Mouse (Mus musculus) kidney, embryonic 14.5 days (tissue): ENCODE results near the gene Acmsd. TPM values are rescaled to one million over a fixed set of nuclear protein-coding genes. Genes with fewer than 3 reads are reported as not detected.
"Not testable (repeated sequence)": the region's sequence is repeated elsewhere in the genome, so short reads cannot be mapped to it uniquely, and the experiment has no call there.

Experiments
- ATAC-seq: fragments of 200-750 bp; cut with Nextera tagmentation; 2 replicates; pipeline ENCODE4 v1.8.0; 2017; ENCODE audit warnings: moderate number of reproducible peaks, mild to moderate bottlenecking, moderate TSS enrichment, moderate library complexity; ENCODE audit not compliant: low FRiP score, low TSS enrichment
- H3K27ac ChIP-seq: fragments of 300-500 bp; sonication (generic); 2 replicates; pipeline ENCODE4 v1.5.1; 2014; ENCODE audit warnings: low read depth, mild to moderate bottlenecking, low read length, moderate library complexity, mixed read lengths
- H3K27me3 ChIP-seq: fragments of 300-500 bp; sonication (generic); 2 replicates; pipeline ENCODE4 v1.6.1; 2014; ENCODE audit warnings: mild to moderate bottlenecking, low read length; ENCODE audit not compliant: control insufficient read depth, insufficient read depth
- H3K36me3 ChIP-seq: fragments of 300-500 bp; sonication (generic); 2 replicates; pipeline ENCODE4 v1.6.1; 2014; ENCODE audit warnings: low read length, mixed read lengths; ENCODE audit not compliant: control insufficient read depth, insufficient read depth
- H3K4me1 ChIP-seq: fragments of 300-500 bp; sonication (generic); 2 replicates; pipeline ENCODE4 v1.6.1; 2014; ENCODE audit warnings: low read length, mixed read lengths; ENCODE audit not compliant: control insufficient read depth, insufficient read depth
- H3K4me2 ChIP-seq: fragments of 300-500 bp; sonication (generic); replicated peaks from 2 replicates; pipeline ENCODE4 v1.6.1; 2014; ENCODE audit warnings: low read depth, mild to moderate bottlenecking, low read length
- H3K4me3 ChIP-seq: fragments of 300-500 bp; sonication (generic); 2 replicates; pipeline ENCODE4 v1.5.1; 2014; ENCODE audit warnings: mild to moderate bottlenecking, low read length
- H3K9ac ChIP-seq: fragments of 300-500 bp; sonication (generic); 2 replicates; pipeline ENCODE4 v1.6.1; 2014; ENCODE audit warnings: low read depth, mild to moderate bottlenecking, low read length, moderate library complexity
- H3K9me3 ChIP-seq: fragments of 300-500 bp; sonication (generic); 2 replicates; pipeline ENCODE4 v1.6.1; 2016; ENCODE audit warnings: low read length; ENCODE audit not compliant: control insufficient read depth
- WGBS: fragments of 180-500 bp; shearing (Covaris S2); extraction: QIAGEN DNeasy Blood & Tissue Kit; methylation state at CpG from one replicate; pipeline ENCODE4 v1.1.7; 2014; 5-methylcytosine and 5-hydroxymethylcytosine counted together
- polyA plus RNA-seq: library from polyadenylated mRNA; unstranded; fragments of >200 nt; fragmentation: Nextera tagmentation; extraction: Ambion mirVana; gene quantifications from 2 replicates; pipeline ENCODE4 v1.2.1, GENCODE M21; 2014

Acmsd gene
- polyA plus RNA-seq, 1 experiment from 2014 or later, result not detected

- H3K36me3 ChIP-seq, result no peaks in the 10 kb centered on the region
- no peak overlapping the region for H3K9ac ChIP-seq
- ATAC-seq, result no peak
- H3K27ac ChIP-seq, result no peak overlapping the region
- 94% methylated on average over 3 of the region's 3 CpGs for WGBS
- no peak overlapping the region for H3K4me3 ChIP-seq
- peaks cover 7% of the 10 kb centered on the region; the same call in 1 of the 2 replicates for H3K9me3 ChIP-seq
- H3K27me3 ChIP-seq, result no peaks in the 10 kb centered on the region
- H3K4me1 ChIP-seq, result no peaks in the 10 kb centered on the region
- H3K4me2 ChIP-seq, result no peak overlapping the region
Measured at GRCm38 (mm10) chr1:127732435-127732834, 3.2 kb downstream of the Acmsd start.

- H3K27ac ChIP-seq, result no peak overlapping the region
- H3K27me3 ChIP-seq, result no peaks in the 10 kb centered on the region
- no peak overlapping the region for H3K4me3 ChIP-seq
- WGBS, result 69% methylated on average over 3 of the region's 3 CpGs
- peaks cover 7% of the 10 kb centered on the region; the same call in 1 of the 2 replicates for H3K9me3 ChIP-seq
- H3K36me3 ChIP-seq, result no peaks in the 10 kb centered on the region
- no peak overlapping the region for H3K9ac ChIP-seq
- ATAC-seq, result no peak
- H3K4me2 ChIP-seq, result no peak overlapping the region
- no peaks in the 10 kb centered on the region for H3K4me1 ChIP-seq
Measured at GRCm38 (mm10) chr1:127732841-127733240, 3.6 kb downstream of the Acmsd start.

DNA sequence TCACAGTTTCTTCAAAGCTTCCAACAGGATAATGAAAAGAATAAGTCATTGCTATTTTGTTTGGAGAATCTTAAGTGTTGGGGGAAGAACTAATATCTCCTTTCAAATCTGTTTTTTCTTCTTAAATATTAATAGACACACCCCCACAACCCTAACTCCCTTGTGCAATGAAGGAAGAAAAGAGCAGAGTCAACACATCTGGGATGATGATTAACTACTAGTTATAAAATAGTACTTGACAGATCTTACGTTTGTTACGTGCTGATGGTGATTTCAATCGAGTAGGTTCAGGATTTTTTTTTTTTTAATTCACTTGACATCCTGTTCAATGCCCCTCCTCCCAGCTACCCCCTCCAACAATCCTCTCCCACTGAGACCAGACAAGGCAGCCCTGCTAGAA lies 6.1 kb downstream of the Acmsd start:
- 29% methylated on average over 3 of the region's 3 CpGs for WGBS
- H3K27me3 ChIP-seq, result no peaks in the 10 kb centered on the region

DNA sequence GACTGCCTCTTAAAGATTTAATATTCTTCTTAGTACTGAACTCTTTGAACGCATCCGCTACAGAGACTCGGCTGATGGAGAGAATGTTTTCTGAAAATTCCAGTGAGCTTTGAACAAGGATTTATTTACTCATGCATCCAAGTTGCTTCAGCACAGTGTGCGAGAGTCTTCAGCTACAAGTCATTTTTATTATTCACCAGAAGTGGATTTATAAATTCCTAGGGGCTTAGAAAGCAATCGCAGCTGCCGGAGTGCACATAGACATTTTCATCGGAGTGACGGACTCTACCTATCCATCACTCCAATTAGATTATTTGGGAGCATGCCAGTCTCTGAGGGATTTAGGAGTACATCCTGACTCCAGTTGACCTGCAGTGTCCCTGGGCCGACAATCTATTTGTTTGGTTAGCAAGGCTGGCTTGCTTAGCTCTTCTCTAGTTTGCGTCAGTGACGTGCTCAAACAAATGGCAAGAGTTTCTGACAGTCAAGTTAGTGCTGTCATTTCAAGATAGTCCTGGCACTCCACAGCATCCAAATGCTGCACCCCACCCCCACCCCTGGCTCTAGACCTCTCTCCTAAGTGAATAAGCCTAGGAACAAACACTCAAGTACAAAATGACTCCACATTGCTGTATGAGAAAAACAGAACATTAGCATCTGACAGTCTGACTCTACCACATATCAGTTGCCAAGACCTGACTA lies 21.3 kb downstream of the Acmsd start:
- Histone ChIP-seq H3K9ac (no peak overlapping the region), H3K27ac (no peak overlapping the region), H3K27me3 (no peaks in the 10 kb centered on the region), H3K4me3 (no peak overlapping the region), H3K36me3 (no peaks in the 10 kb centered on the region), H3K4me2 (no peak overlapping the region), H3K9me3 (0 out of 2 replicates have a peak, but pooled peaks cover 3% of the 10 kb centered on the region), H3K4me1 (no peaks in the 10 kb centered on the region)
- ATAC-seq, result no peak
- WGBS, result 54% methylated on average over 11 of the region's 11 CpGs

More for the DNA sequence above, 6.1 kb downstream of the Acmsd start:
- Histone ChIP-seq H3K9ac (no peak overlapping the region), H3K36me3 (no peaks in the 10 kb centered on the region), H3K4me1 (no peaks in the 10 kb centered on the region), H3K9me3 (no peaks in the 10 kb centered on the region), H3K4me2 (no peak overlapping the region), H3K27ac (no peak overlapping the region), H3K4me3 (no peak overlapping the region)
- ATAC-seq, result no peak

- Histone ChIP-seq H3K9ac (no peak overlapping the region), H3K4me2 (no peak overlapping the region), H3K27ac (no peak overlapping the region), H3K4me3 (no peak overlapping the region), H3K9me3 (0 out of 2 replicates have a peak, but pooled peaks cover 3% of the 10 kb centered on the region), H3K27me3 (no peaks in the 10 kb centered on the region), H3K36me3 (no peaks in the 10 kb centered on the region), H3K4me1 (no peaks in the 10 kb centered on the region)
- WGBS, result 70% methylated on average over 4 of the region's 4 CpGs
- no peak for ATAC-seq
Measured at GRCm38 (mm10) chr1:127755806-127756205, 26.6 kb downstream of the Acmsd start.

- no peak overlapping the region for H3K4me3 ChIP-seq
- H3K9ac ChIP-seq, result no peak overlapping the region
- no peak for ATAC-seq
- H3K9me3 ChIP-seq, result 0 out of 2 replicates have a peak, but pooled peaks cover 3% of the 10 kb centered on the region
- no peak overlapping the region for H3K27ac ChIP-seq
- no peaks in the 10 kb centered on the region for H3K4me1 ChIP-seq
- 47% methylated on average over 5 of the region's 5 CpGs for WGBS
- no peaks in the 10 kb centered on the region for H3K36me3 ChIP-seq
- no peaks in the 10 kb centered on the region for H3K27me3 ChIP-seq
- H3K4me2 ChIP-seq, result no peak overlapping the region
Measured at GRCm38 (mm10) chr1:127756331-127757163, 27.3 kb downstream of the Acmsd start.

GRCm38 (mm10) chr1:127757164-127757545 lies 27.9 kb downstream of the Acmsd start:
- H3K4me3 ChIP-seq, H3K4me2 ChIP-seq, H3K9ac ChIP-seq, H3K36me3 ChIP-seq, H3K27ac ChIP-seq, H3K9me3 ChIP-seq, ATAC-seq, H3K27me3 ChIP-seq, H3K4me1 ChIP-seq: not testable (repeated sequence)
- 99% methylated on average over 3 of the region's 3 CpGs for WGBS

GRCm38 (mm10) chr1:127765468-127765867 lies 36.3 kb downstream of the Acmsd start:
- H3K9ac ChIP-seq, result no peak overlapping the region
- H3K9me3 ChIP-seq, result no peaks in the 10 kb centered on the region
- H3K4me3 ChIP-seq, result no peak overlapping the region
- H3K27me3 ChIP-seq, result no peaks in the 10 kb centered on the region
- H3K4me2 ChIP-seq, result no peak overlapping the region
- no peak overlapping the region for H3K27ac ChIP-seq
- no peaks in the 10 kb centered on the region for H3K36me3 ChIP-seq
- H3K4me1 ChIP-seq, result no peaks in the 10 kb centered on the region
- WGBS, result 63% methylated on average over 2 of the region's 2 CpGs
- no peak for ATAC-seq

- Histone ChIP-seq H3K27ac (no peak overlapping the region), H3K4me3 (no peak overlapping the region), H3K4me1 (no peaks in the 10 kb centered on the region), H3K9ac (no peak overlapping the region), H3K4me2 (no peak overlapping the region), H3K9me3 (no peaks in the 10 kb centered on the region), H3K36me3 (no peaks in the 10 kb centered on the region), H3K27me3 (no peaks in the 10 kb centered on the region)
- no peak for ATAC-seq
- WGBS, result 94% methylated on average over 2 of the region's 2 CpGs
Measured at GRCm38 (mm10) chr1:127766741-127767140, 37.5 kb downstream of the Acmsd start.
